Mouse (Mus musculus) limb, embryonic 13.5 days (tissue): ENCODE data around the gene Treml2. TPM values are rescaled to one million over a fixed set of nuclear protein-coding genes. Genes with fewer than 3 reads are reported as not detected.

Experiments
- ATAC-seq: fragments of 200-750 bp; cut with Nextera tagmentation; 2 replicates; pipeline ENCODE4 v1.8.0; 2017; ENCODE audit warnings: low read depth, moderate number of reproducible peaks, moderate TSS enrichment; ENCODE audit not compliant: low FRiP score
- H3K27ac ChIP-seq: fragments of 300-500 bp; sonication (generic); 2 replicates; pipeline ENCODE4 v1.5.1; 2015; ENCODE audit warnings: inconsistent platforms, mild to moderate bottlenecking, moderate library complexity
- H3K27me3 ChIP-seq: fragments of 300-500 bp; sonication (generic); 2 replicates; pipeline ENCODE4 v1.6.1; 2015; ENCODE audit warnings: mild to moderate bottlenecking, inconsistent platforms
- H3K36me3 ChIP-seq: fragments of 300-500 bp; sonication (generic); 2 replicates; pipeline ENCODE4 v1.6.1; 2015; ENCODE audit warnings: inconsistent platforms, mild to moderate bottlenecking, moderate library complexity
- H3K4me1 ChIP-seq: fragments of 300-500 bp; sonication (generic); 2 replicates; pipeline ENCODE4 v1.6.1; 2015; ENCODE audit warnings: inconsistent platforms
- H3K4me2 ChIP-seq: fragments of 300-500 bp; sonication (generic); replicated peaks from 2 replicates; pipeline ENCODE4 v1.6.1; 2015; ENCODE audit warnings: inconsistent platforms, mild to moderate bottlenecking, moderate library complexity
- H3K4me3 ChIP-seq: fragments of 300-500 bp; sonication (generic); 2 replicates; pipeline ENCODE4 v1.5.1; 2015; ENCODE audit warnings: moderate library complexity, mild to moderate bottlenecking, inconsistent platforms
- H3K9ac ChIP-seq: fragments of 300-500 bp; sonication (generic); 2 replicates; pipeline ENCODE4 v1.6.1; 2015; ENCODE audit warnings: mild to moderate bottlenecking, inconsistent platforms
- H3K9me3 ChIP-seq: fragments of 300-500 bp; sonication (generic); 2 replicates; pipeline ENCODE4 v1.6.1; 2016; ENCODE audit warnings: inconsistent platforms
- WGBS: fragments of 180-500 bp; shearing (Covaris S2); methylation state at CpG from one replicate; pipeline ENCODE4 v1.1.7; 2015; 5-methylcytosine and 5-hydroxymethylcytosine counted together
- polyA plus RNA-seq: library from polyadenylated mRNA; unstranded; fragments of >200 nt; fragmentation: Nextera tagmentation; extraction: Ambion mirVana; gene quantifications from 2 replicates; pipeline ENCODE4 v1.2.1, GENCODE M21; 2015

Treml2 gene
- polyA plus RNA-seq, 1 experiment from 2014 or later, result 0.15 TPM

DNA sequence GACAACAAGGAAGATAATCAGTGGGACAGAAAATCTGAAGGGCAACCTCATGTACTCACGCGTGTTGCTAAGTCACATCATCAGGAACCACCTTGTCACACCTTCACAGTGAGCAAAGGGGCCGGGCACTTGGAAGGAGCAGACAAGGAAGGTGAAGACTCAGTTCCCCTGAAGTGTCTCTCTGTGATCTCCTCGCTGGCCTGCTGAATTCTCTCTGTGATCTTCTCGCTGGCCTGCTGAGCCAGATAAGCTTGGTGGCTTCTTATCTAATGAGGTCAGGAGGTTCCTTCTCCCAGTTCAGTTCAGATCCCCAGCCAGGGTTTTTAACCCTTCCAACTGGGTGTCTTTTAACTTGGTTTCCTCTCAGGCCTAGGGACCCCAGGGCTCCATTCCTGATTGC lies 27.1 kb upstream of the Treml2 start:
- Histone ChIP-seq H3K4me3 (no peak overlapping the region), H3K4me2 (no peak overlapping the region), H3K4me1 (no peaks in the 10 kb centered on the region), H3K36me3 (no peaks in the 10 kb centered on the region), H3K9ac (no peak overlapping the region), H3K27ac (no peak overlapping the region), H3K27me3 (no peaks in the 10 kb centered on the region), H3K9me3 (no peaks in the 10 kb centered on the region)
- WGBS, result 72% methylated on average over 5 of the region's 5 CpGs
- ATAC-seq, result no peak

GRCm38 (mm10) chr17:48272598-48272997 lies 26.7 kb upstream of the Treml2 start:
- no peaks in the 10 kb centered on the region for H3K4me1 ChIP-seq
- no peaks in the 10 kb centered on the region for H3K27me3 ChIP-seq
- H3K4me2 ChIP-seq, result no peak overlapping the region
- no peaks in the 10 kb centered on the region for H3K9me3 ChIP-seq
- ATAC-seq, result no peak
- H3K36me3 ChIP-seq, result no peaks in the 10 kb centered on the region
- no peak overlapping the region for H3K27ac ChIP-seq
- WGBS, result 87% methylated on average over 4 of the region's 4 CpGs
- no peak overlapping the region for H3K9ac ChIP-seq
- no peak overlapping the region for H3K4me3 ChIP-seq

GRCm38 (mm10) chr17:48274098-48274497 lies 25.2 kb upstream of the Treml2 start:
- ATAC-seq, result no peak
- Histone ChIP-seq H3K4me2 (no peak overlapping the region), H3K27ac (no peak overlapping the region), H3K4me1 (no peaks in the 10 kb centered on the region), H3K9ac (no peak overlapping the region), H3K9me3 (no peaks in the 10 kb centered on the region), H3K4me3 (no peak overlapping the region), H3K27me3 (no peaks in the 10 kb centered on the region), H3K36me3 (no peaks in the 10 kb centered on the region)
- whole genome bisulfite sequencing, result 82% methylated on average over 4 of the region's 4 CpGs

GRCm38 (mm10) chr17:48274885-48275284 lies 24.4 kb upstream of the Treml2 start:
- Histone ChIP-seq H3K9ac (no peak overlapping the region), H3K27ac (no peak overlapping the region), H3K4me3 (no peak overlapping the region), H3K36me3 (no peaks in the 10 kb centered on the region), H3K4me2 (no peak overlapping the region), H3K4me1 (no peaks in the 10 kb centered on the region), H3K9me3 (no peaks in the 10 kb centered on the region), H3K27me3 (no peaks in the 10 kb centered on the region)
- 30% methylated on average over 6 of the region's 6 CpGs for WGBS
- ATAC-seq, result 0 out of 2 replicates have a peak, but pooled peaks have one; percentile 11

GRCm38 (mm10) chr17:48275736-48276135 lies 23.6 kb upstream of the Treml2 start:
- Histone ChIP-seq H3K27me3 (no peaks in the 10 kb centered on the region), H3K9me3 (no peaks in the 10 kb centered on the region), H3K36me3 (no peaks in the 10 kb centered on the region), H3K4me3 (no peak overlapping the region), H3K4me1 (peaks cover under 1% of the 10 kb centered on the region; the same call in 1 of the 2 replicates), H3K27ac (no peak overlapping the region), H3K9ac (no peak overlapping the region), H3K4me2 (no peak overlapping the region)
- WGBS, result 52% methylated on average over 7 of the region's 7 CpGs
- ATAC-seq, result no peak

DNA sequence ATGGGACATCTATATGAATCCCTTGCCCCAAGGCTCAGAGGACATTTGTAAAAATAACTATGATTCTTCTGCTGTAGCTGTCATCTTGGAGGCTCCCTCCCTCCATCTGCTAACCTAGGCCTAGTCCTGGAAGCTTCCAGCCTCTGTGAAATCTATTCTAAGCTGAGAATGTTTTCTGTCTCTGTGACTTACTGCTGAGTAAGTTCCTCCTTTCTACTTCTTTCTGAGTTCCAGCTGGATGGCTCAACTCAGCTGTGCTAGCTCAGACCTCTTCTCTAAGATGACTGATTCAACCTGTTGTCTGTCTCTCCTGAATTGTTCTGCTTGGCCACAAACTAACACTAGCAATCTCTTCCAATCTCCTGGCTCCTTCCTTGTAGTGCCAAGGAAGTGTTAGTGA lies 20.9 kb upstream of the Treml2 start:
- H3K4me1 ChIP-seq, result peaks cover 12% of the 10 kb centered on the region
- H3K9ac ChIP-seq, result no peak overlapping the region
- H3K36me3 ChIP-seq, result no peaks in the 10 kb centered on the region
- no peaks in the 10 kb centered on the region for H3K9me3 ChIP-seq
- H3K27ac ChIP-seq, result no peak overlapping the region
- no peak overlapping the region for H3K4me2 ChIP-seq
- H3K27me3 ChIP-seq, result no peaks in the 10 kb centered on the region
- H3K4me3 ChIP-seq, result no peak overlapping the region
- no peak for ATAC-seq

- H3K4me1 ChIP-seq, result peaks cover 12% of the 10 kb centered on the region
- no peak overlapping the region for H3K9ac ChIP-seq
- 81% methylated on average over 4 of the region's 4 CpGs for whole genome bisulfite sequencing
- no peaks in the 10 kb centered on the region for H3K9me3 ChIP-seq
- H3K27me3 ChIP-seq, result no peaks in the 10 kb centered on the region
- no peak overlapping the region for H3K4me3 ChIP-seq
- H3K4me2 ChIP-seq, result no peak overlapping the region
- no peaks in the 10 kb centered on the region for H3K36me3 ChIP-seq
- no peak for ATAC-seq
- no peak overlapping the region for H3K27ac ChIP-seq
These were observed 20.3 kb upstream of the Treml2 start for GRCm38 (mm10) chr17:48279002-48279401.

DNA sequence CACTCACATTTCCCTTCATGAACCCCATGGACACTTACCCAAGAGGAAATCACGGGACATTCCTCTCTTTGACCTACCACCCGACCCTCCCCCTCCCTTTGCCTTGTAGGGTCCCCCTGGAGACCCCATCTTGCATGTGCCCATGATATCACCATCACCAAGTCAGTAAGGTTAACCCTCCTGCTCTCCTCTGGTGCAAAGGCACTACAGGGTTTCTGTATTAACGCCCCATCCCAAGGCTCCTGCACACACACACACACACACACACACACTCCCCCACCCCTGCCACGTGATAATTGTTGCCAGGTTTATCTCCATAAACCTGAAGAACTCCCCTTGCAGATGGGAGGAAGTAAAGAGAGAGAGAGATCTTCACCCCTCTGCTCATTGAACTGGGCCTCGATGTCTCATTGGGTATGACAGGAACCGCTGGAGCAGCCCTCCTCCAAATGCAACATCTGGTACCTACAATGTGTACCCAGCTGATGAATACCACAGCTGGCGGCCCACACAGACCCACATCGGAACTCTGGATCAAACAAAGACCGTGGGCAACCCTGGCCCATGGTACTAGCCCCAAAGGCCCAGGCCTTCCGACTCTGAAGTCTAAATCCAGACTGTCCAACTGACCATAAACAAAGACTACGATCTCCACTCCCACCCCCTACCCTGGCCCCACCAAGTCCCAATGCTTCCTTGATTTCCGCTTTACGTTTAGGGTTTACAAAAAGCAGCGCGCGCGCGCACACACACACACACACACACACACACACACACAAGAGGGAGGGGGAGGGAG lies 18.2 kb upstream of the Treml2 start:
- Histone ChIP-seq H3K9ac (peak overlapping the region; percentile 60), H3K4me1 (peaks cover 12% of the 10 kb centered on the region), H3K27me3 (no peaks in the 10 kb centered on the region), H3K36me3 (no peaks in the 10 kb centered on the region), H3K4me3 (peak overlapping the region; percentile 31), H3K27ac (peak overlapping the region; percentile 61; the same call in 1 of the 2 replicates), H3K4me2 (peak overlapping the region; percentile 62), H3K9me3 (no peaks in the 10 kb centered on the region)
- WGBS, result 27% methylated on average over 18 of the region's 18 CpGs
- peak; percentile 79 for ATAC-seq

DNA sequence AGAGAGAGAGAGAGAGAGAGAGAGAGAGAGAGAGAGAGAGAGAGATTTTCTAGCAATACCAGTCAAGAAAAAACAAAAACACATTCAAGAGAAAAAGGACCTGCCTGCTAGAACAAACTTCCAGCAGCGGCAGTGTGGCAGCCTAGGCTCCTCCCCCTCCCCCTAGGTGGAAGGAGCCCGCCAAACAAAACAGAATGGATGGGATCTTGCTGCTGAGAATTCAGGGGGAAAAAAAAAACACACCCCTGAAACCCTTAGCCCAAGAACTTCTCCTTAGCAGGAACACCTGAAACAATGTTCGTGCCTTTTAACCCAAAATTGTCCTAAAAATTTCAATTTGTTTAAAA lies 17.6 kb upstream of the Treml2 start:
- Histone ChIP-seq H3K27ac (peak overlapping the region; percentile 61; the same call in 1 of the 2 replicates), H3K4me1 (peaks cover 12% of the 10 kb centered on the region), H3K4me2 (peak overlapping the region; percentile 62), H3K36me3 (no peaks in the 10 kb centered on the region), H3K27me3 (no peaks in the 10 kb centered on the region), H3K9ac (peak overlapping the region; percentile 60; the same call in 1 of the 2 replicates), H3K4me3 (peak overlapping the region; percentile 31), H3K9me3 (no peaks in the 10 kb centered on the region)
- 5% methylated on average over 3 of the region's 3 CpGs for WGBS
- 0 out of 2 replicates have a peak, but pooled peaks have one; percentile 48 for ATAC-seq

DNA sequence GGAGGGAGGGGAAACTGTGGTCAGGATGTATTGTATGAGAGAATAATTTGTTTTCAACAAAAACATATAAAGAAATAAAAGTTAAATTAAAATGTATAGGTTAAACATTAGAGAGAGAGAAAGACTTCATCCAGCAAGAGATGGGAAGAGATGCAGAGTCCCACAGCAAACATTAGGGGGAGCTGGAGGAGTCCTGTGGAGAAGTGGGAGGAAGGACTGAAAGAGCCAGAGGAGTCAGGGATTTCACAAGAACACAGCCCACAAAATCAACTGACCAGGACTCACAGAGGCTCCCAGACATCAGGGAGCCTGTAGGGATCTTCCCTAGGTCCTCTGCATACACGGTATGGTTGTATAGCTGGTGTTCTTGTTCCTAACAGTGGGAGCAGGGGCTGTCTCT lies 12.5 kb upstream of the Treml2 start:
- Histone ChIP-seq H3K4me3 (no peak overlapping the region), H3K9me3 (no peaks in the 10 kb centered on the region; the same call in 1 of the 2 replicates), H3K9ac (no peak overlapping the region), H3K4me2 (no peak overlapping the region), H3K36me3 (no peaks in the 10 kb centered on the region), H3K27ac (no peak overlapping the region), H3K4me1 (peaks cover 4% of the 10 kb centered on the region), H3K27me3 (no peaks in the 10 kb centered on the region)
- no peak for ATAC-seq
- 41% methylated on average over 1 of the region's 1 CpGs for WGBS

DNA sequence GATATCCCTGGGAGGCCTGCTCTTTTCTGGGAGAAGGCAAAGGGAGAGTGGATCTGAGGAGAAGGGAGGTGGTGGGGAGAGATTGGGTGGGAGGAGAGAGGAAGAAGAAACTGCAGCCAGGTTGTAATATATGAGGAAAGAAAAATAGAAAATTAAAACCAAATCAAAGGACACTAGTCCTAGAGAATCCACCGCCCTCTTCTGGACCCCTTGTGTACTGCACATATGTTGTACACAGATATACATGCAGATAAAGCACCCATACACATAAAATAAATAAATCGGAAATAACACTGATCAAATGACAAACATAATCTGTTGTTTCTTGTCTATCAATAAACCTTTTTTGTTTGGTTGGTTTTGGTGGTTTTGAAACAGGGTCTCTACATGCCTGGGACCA lies 12.0 kb upstream of the Treml2 start:
- no peak overlapping the region for H3K4me3 ChIP-seq
- H3K36me3 ChIP-seq, result no peaks in the 10 kb centered on the region
- H3K27me3 ChIP-seq, result no peaks in the 10 kb centered on the region
- H3K9ac ChIP-seq, result no peak overlapping the region
- peaks cover 3% of the 10 kb centered on the region for H3K4me1 ChIP-seq
- H3K4me2 ChIP-seq, result no peak overlapping the region
- H3K27ac ChIP-seq, result no peak overlapping the region
- no peaks in the 10 kb centered on the region; the same call in 1 of the 2 replicates for H3K9me3 ChIP-seq
- ATAC-seq, result no peak
- 57% methylated on average over 2 of the region's 2 CpGs for WGBS

DNA sequence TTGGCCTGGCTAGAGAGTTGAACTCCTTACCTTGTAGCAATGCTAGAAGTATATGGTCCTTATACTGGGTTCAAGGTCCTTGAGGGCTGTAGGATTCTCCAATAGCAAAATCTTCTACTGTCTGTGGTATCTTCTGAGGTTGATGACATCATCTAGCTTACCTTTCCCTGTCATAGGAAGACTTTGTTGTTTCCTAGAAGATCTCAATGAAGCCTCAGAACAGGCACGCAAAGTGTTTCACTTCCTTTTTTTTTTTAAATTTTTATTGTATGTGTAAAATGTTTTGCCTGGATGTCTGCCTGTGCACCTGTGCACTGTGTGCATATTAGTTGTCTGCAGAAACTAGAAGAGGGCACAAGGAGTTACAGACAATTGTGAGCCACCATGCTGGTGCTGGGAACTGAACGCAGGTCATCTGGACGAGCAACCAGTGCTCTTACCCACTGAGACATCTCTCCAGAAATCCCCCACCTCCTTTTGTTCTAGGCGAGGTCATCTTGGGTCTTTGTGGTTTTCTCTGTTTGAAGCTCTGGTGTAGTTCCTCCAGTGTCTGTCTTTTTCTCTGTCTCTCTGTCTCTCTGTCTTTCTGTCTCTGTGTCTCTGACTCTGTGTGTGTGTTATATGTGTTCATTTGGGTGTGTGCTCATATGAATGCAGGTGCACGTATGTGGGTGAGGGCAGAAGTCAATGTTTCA lies 5.7 kb upstream of the Treml2 start:
- H3K36me3 ChIP-seq, result no peaks in the 10 kb centered on the region
- no peaks in the 10 kb centered on the region for H3K27me3 ChIP-seq
- H3K27ac ChIP-seq, result no peak overlapping the region
- no peak for ATAC-seq
- no peak overlapping the region for H3K9ac ChIP-seq
- 86% methylated on average over 5 of the region's 5 CpGs for WGBS
- H3K4me1 ChIP-seq, result no peaks in the 10 kb centered on the region
- no peak overlapping the region for H3K4me3 ChIP-seq
- H3K9me3 ChIP-seq, result no peaks in the 10 kb centered on the region; the same call in 1 of the 2 replicates
- no peak overlapping the region for H3K4me2 ChIP-seq
